Mouse (Mus musculus): ENCODE measurements around the gene Aurkb. TPM values are rescaled to one million over a fixed set of nuclear protein-coding genes. Genes with fewer than 3 reads are reported as not detected.

Gene Aurkb
- total RNA-seq, 1 experiment from 2014 or later = 69.2 TPM

DNA sequence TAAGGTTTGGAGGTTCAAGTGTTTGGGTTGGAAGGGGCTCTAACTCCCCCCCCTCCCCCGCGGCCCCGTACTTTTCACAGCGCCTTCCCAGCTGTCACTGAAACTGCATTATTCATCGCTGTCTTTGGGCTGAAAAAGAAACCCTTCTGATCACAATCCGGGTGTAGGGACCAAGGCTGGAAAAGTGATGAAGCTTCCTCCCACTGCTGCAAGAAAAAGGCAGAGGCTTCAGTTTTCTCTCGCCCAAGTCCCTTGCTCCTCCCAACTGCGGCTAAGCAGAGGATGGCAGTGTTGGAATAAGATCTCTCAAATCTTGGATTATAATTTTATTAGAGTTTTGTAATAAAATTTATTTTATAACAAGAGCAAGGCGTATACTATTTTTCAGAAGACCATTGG, 27.2 kb downstream of the Aurkb start:
- ATAC-seq (replicated peaks in 1 of 2; ENCODE audit: insufficient read depth in 1 of 2, low FRiP score in 2 of 2, low TSS enrichment in 1 of 2, low read depth in 1 of 2, poor library complexity in 2 of 2, severe bottlenecking in 2 of 2) = no peak

DNA sequence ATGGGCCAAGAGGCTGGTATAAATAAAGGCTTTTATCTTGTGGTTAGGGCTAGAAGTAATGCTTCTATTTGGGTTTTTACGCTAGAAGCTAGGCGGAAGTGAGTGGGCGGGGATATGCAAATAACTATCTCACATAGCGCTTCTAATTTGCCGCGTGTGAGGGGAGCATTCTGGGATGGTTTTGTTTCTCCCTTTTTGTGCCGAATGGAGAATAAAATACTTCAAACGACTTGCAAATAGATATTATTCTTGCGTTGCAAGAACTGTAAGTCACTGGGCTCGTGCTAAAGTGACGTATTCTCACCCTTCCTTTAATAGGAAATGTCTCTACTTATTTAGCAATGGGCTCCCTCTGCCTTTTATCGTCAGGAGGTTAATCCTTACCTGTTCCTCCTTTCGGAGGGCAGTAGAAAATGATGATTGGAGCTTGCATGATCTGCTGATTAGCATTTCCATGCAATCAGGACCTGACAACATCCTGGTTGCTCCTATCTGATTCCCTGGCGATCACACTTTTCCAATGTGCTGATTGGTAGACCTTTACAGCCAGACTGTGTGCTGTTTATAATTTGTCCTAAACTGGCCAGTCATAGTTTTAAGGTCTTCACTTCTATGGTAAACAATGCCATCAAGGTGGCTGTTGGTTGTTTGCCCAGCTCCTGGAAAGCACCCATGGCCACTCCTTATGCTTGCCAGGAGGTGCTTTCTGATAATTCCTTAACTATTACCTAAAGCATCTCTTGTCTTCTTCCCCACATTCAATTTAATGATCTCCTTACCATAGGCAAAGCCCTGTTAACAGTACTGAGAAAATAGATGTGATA, 27.8 kb downstream of the Aurkb start:
- ATAC-seq (replicated peaks in 1 of 2; ENCODE audit: insufficient read depth in 1 of 2, low FRiP score in 2 of 2, low TSS enrichment in 1 of 2, low read depth in 1 of 2, poor library complexity in 2 of 2, severe bottlenecking in 2 of 2) = peak; percentile 75 to 83

DNA sequence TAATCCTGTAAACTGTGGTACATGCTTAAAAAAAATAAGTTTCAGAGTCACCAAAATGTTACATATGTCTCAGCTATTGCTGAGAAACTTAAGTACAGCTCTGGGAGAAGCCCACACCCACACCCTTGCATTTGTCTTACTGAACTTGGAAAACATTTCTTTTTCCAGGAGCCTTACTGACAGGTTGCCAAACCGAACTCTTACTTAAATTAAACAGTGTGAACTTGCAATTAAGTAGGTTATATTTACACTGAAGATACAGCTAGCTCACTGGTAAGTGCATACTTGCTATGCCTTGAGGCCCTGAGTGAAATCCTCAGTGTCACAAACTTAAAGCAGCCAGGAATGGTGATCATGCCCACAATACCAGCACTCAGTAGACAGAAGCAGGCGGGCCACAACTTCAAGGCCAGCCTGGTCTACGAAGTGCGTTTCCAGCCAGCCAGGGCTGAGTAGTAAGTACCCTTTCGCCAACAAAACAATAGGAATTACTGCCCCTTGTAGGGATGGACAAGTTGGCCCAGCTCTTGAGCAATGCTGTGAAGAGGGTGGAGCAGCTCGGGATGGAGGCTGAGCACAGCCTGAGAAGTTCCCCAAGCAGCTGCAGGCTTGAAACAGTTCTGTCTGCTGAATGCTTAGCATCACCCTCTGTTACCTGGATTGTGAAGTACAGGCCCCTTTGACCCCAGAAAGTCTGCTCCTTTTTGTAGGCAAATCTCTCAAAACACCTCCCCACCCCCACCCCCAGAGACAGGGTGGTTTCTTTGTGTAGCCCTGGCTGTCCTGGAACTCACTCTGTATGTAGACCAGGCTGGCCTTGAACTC, 28.7 kb downstream of the Aurkb start:
- peak in 1 of 2 experiments; percentile 14; a peak in 1 of 4 replicates for ATAC-seq (replicated peaks in 1 of 2; ENCODE audit: insufficient read depth in 1 of 2, low FRiP score in 2 of 2, low TSS enrichment in 1 of 2, low read depth in 1 of 2, poor library complexity in 2 of 2, severe bottlenecking in 2 of 2)

DNA sequence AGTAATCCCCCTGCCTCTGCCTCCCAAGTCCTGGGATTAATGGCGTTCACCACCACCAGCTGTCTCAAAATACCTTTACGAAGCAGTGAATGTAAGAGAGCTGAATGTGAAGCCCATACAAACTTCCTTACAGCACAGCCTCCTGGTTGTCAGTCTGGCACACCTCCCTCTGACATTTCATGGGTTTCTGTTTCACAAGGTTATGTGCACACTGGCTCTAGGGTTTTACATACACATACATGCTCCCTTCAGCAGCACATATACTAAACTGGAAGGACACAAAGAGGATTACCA, 29.3 kb downstream of the Aurkb start:
- no peak for ATAC-seq (replicated peaks in 1 of 2; ENCODE audit: insufficient read depth in 1 of 2, low FRiP score in 2 of 2, low TSS enrichment in 1 of 2, low read depth in 1 of 2, poor library complexity in 2 of 2, severe bottlenecking in 2 of 2)

DNA sequence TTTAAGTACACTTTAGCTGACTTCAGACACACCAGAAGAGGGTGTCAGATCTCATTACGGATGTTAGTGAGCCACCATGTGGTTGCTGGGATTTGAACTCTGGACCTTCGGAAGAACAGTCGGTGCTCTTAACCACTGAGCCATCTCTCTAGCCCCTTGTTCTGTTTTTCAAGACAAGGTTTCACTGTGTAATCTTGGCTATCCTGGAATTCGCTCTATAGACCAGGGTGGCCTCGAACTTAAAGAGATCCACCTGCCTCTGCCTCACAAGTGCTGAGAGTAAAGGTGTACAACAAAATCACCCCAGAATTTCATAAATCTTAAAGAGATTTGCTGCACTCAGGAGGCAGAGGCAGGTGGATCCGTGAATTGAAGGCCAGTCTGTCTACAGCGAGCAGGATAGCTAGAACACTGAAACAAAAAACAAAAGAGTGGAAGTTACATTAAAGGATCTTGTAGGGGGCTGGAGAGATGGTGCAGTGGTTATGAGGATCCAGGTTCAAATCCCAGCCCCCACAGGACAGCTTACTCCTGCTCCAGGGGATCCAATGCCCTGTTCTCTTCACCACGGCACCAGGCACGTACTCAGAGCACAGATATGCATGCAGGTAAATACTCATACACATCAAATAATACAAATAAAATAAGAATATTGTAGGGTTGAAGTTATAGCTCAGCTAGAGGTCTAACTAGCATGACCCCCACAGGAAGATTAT, 30.5 kb downstream of the Aurkb start:
- no peak for ATAC-seq (replicated peaks in 1 of 2; ENCODE audit: insufficient read depth in 1 of 2, low FRiP score in 2 of 2, low TSS enrichment in 1 of 2, low read depth in 1 of 2, poor library complexity in 2 of 2, severe bottlenecking in 2 of 2)

DNA sequence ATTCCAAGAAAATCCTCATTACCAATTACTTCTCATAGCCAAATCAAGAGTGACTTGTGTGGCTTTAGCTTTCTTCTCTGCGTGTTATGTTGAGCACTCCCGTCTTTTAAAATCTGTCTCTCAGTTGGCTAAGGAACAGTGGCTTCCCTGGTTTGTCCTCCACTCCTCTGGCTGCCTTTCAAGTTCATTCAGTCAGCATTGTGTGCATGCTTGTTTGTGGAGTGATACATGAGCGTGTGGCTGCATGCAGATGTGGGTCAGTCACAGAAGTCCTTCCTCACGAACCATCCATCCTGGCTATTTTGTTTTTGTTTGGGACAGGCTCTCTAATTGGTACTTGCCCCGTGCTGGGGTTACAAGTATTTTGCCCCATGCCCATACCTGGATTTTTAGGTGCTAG, 31.1 kb downstream of the Aurkb start:
- ATAC-seq (replicated peaks in 1 of 2; ENCODE audit: insufficient read depth in 1 of 2, low FRiP score in 2 of 2, low TSS enrichment in 1 of 2, low read depth in 1 of 2, poor library complexity in 2 of 2, severe bottlenecking in 2 of 2) = no peak

DNA sequence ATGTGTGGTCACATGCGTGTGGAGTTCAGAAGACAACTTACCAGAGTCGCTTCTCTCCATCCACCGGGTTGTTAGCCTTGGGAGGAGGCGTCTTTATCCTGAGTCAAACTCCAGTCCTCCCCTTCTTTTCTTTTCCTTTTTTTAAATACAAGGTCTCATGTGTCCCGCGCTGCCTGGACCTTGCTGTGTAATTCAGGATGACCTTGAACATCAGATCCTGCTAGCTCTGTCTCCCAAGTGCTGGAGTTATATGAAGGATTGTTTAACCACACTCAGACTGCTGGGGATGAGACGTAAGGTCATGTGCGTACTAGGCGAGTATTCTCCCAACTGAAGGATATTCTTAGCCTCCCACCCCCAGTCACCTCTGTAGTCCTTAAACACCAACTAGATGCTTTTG, 31.9 kb downstream of the Aurkb start:
- ATAC-seq (replicated peaks in 1 of 2; ENCODE audit: insufficient read depth in 1 of 2, low FRiP score in 2 of 2, low TSS enrichment in 1 of 2, low read depth in 1 of 2, poor library complexity in 2 of 2, severe bottlenecking in 2 of 2) = no peak

DNA sequence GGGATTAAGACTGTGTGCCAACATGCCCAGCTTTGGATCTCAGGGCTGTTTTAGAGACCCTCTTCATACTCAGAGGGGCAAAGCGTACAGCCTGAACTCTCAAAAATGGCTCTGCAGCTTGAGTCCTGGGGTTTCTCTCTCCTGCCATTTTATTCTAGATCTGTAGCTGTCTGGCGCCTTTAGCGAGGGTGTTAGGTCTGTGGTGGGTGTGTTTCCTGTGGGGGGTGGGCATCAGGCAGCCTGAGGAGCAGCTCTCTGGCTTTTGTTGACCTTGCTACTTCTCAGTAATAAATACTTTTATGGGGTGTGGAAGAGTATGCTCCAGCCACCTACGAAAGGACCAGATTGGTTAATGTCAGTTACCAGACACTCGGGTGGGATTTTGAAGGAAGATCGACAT, 32.6 kb downstream of the Aurkb start:
- no peak for ATAC-seq (replicated peaks in 1 of 2; ENCODE audit: insufficient read depth in 1 of 2, low FRiP score in 2 of 2, low TSS enrichment in 1 of 2, low read depth in 1 of 2, poor library complexity in 2 of 2, severe bottlenecking in 2 of 2)

DNA sequence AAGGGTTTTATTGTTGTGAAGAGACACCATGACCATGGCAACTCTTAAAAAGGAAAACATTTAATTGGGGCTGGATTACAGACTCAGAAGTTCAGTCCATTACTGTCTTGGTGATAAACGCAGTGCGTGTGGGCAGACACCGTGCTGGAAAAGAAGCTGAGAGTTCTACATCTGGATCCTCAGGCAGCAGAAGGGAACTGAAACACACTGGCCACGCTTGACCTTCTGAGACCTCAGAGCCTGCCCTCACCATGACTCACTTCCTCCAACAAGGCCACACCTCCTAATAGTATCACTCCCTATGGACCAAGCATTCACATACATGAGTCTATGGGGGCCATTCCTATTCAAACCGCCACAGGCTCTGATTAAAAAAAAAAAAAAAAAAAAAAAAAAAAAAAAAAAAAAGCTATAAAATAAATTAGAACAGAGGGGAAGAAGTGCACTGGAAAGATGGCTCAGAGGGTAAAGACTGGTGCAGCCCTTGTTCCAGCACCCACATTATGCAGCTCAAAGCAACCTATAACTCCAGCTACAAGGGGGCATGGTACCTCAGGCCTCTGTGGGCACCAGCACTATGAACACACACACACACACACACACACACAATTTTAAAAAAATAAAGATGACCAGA, 33.5 kb downstream of the Aurkb start:
- ATAC-seq (replicated peaks in 1 of 2; ENCODE audit: insufficient read depth in 1 of 2, low FRiP score in 2 of 2, low TSS enrichment in 1 of 2, low read depth in 1 of 2, poor library complexity in 2 of 2, severe bottlenecking in 2 of 2) = no peak

DNA sequence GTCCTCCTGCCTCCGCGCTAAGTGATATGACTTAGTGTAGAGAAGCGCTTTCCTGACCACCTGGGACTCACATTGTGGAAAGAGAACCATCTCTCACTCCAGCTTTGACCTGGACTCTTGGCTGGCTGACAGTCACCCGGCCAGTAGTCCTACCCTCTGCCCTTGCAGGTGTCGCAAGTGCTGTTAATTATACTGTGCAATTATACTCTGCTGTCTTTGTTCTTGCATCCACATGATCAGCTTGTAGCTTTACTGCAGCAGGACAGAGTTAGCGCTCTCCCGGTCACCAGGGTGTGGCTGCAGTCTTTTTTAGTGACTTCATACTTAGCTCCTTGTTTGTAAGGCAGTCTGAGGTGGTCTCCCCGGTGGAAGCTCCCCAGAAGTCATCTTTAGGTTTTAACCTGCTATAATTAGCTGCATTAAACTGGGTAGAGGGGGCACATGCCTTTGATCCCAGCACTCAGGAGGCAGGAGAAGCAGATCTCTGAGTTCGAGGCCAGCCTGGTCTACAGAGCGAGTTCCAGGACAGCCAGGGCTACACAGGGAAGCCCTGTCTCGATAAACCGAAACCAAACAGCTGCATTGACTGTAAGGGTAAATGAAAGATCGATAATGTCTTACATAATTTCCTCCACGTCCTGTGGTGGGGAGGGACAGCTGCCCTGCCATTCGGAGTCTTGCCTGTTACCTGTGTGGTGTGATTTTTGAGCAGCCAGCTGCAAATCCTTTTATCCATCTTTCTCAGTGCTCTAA, 34.8 kb downstream of the Aurkb start:
- ATAC-seq (replicated peaks in 1 of 2; ENCODE audit: insufficient read depth in 1 of 2, low FRiP score in 2 of 2, low TSS enrichment in 1 of 2, low read depth in 1 of 2, poor library complexity in 2 of 2, severe bottlenecking in 2 of 2) = no peak

DNA sequence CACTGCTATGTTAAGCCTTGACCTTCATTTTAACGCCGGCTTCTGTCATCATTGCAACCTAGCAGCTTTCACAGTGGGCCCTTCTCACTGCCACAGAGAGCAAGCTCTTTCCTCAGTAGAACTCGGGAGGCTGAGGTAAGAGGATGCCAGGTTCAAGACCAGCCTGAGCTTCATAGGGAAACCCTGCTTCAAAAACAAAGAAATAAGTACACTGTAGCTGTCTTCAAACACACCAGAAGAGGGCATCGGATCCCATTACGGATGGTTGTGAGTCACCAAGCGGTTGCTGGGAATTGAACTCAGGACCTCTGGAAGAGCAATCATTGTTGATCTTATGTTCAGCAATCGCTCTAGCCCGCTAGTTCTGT, 35.4 kb downstream of the Aurkb start:
- ATAC-seq (replicated peaks in 1 of 2; ENCODE audit: insufficient read depth in 1 of 2, low FRiP score in 2 of 2, low TSS enrichment in 1 of 2, low read depth in 1 of 2, poor library complexity in 2 of 2, severe bottlenecking in 2 of 2) = no peak

DNA sequence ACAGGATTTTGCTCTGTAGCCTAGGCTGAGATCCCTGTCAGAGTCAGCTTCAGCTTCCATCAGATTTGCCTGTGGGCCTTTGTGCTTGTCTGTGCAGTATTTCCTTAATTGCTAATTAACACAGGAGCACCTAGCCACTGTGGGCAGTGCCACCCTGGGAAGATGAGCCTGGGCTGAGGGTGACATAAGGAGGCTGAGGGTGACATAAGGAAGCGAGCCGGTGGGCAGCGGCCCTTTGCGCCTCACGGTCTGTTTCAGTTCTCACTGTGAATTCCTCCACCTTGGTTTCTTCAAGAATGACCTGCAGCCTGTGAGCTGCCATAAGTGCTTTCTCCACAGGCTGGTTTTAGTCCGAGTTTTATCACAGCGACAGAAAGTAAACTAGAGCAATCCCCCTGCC, 36.2 kb downstream of the Aurkb start:
- ATAC-seq (replicated peaks in 1 of 2; ENCODE audit: insufficient read depth in 1 of 2, low FRiP score in 2 of 2, low TSS enrichment in 1 of 2, low read depth in 1 of 2, poor library complexity in 2 of 2, severe bottlenecking in 2 of 2) = no peak

DNA sequence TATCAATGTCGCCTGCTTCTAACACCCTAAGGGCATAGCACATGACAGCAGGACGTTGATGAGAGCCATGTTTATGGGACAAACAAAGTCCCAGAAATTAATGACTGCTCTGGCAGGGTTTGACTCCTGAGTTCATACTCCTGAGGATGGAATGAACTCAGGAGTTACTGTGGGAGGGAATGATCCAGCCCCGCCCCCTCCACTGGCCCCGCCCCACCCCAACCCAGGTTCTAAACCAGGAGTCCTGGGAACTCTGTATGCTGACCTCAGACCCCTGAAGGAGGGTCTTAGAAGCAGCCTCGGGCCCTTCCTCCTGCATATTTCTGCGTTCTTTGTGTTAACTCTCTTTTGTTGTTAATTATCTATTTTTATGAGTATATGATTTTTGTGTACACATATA, 40.2 kb downstream of the Aurkb start:
- ATAC-seq (replicated peaks in 1 of 2; ENCODE audit: insufficient read depth in 1 of 2, low FRiP score in 2 of 2, low TSS enrichment in 1 of 2, low read depth in 1 of 2, poor library complexity in 2 of 2, severe bottlenecking in 2 of 2) = no peak

DNA sequence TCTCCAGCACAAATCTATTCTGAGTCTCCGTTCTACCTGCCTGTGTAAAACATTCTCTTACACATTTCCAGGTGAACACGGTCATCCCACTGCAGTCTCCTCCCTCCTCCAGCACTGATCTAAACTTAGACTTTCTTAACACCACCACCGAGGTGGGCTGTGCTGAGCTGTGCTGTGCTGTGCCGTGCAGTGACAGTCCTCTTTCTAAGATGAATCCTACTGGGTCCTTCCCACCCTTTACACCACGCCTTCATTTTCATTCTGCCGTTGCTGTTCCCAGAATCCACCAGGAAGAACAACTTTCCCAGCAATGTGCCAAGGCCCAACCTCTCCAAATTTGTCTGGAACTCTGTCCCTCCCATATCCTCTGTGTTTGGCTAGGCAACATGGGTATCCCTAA, 40.9 kb downstream of the Aurkb start:
- no peak for ATAC-seq (replicated peaks in 1 of 2; ENCODE audit: insufficient read depth in 1 of 2, low FRiP score in 2 of 2, low TSS enrichment in 1 of 2, low read depth in 1 of 2, poor library complexity in 2 of 2, severe bottlenecking in 2 of 2)

DNA sequence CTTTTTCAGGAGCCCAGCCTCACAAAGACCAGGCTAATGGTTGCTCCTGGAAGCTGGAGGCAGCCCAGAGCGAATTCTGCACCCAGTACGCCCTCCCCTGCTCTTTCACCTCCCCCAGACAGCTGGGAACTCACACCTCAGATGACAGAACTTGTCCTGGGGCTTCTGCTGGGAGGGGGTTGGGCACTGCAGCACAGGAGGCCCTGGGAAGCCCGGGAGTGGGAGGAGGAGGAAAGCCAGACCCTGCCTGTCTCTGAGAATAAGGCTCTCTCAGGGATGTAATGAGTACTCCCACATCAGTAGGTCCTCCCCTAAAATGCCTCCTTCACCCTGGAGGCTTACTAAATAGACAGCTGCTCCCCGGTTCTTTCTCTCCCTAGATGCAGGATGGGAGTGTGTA, 41.6 kb downstream of the Aurkb start:
- ATAC-seq (replicated peaks in 1 of 2; ENCODE audit: insufficient read depth in 1 of 2, low FRiP score in 2 of 2, low TSS enrichment in 1 of 2, low read depth in 1 of 2, poor library complexity in 2 of 2, severe bottlenecking in 2 of 2) = no peak

DNA sequence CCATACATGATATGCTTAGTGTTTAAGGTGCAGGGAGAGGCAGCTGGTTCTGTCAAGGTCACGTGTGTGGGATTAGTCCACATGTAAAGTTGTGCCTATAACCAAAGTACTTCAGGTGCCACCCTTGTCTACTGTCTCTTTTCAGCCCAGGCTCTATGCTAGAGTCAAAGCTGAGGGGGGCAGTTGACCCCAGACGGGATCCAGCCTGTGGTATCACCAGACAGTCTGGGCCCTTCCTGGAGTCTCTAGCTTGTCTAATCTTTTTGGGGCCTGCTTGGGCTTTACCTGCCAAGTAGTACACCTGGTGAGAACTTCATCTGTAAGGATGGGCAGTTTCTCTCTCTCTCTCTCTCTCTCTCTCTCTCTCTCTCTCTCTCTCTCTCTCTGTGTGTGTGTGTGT, 42.1 kb downstream of the Aurkb start:
- ATAC-seq (replicated peaks in 1 of 2; ENCODE audit: insufficient read depth in 1 of 2, low FRiP score in 2 of 2, low TSS enrichment in 1 of 2, low read depth in 1 of 2, poor library complexity in 2 of 2, severe bottlenecking in 2 of 2) = no peak

DNA sequence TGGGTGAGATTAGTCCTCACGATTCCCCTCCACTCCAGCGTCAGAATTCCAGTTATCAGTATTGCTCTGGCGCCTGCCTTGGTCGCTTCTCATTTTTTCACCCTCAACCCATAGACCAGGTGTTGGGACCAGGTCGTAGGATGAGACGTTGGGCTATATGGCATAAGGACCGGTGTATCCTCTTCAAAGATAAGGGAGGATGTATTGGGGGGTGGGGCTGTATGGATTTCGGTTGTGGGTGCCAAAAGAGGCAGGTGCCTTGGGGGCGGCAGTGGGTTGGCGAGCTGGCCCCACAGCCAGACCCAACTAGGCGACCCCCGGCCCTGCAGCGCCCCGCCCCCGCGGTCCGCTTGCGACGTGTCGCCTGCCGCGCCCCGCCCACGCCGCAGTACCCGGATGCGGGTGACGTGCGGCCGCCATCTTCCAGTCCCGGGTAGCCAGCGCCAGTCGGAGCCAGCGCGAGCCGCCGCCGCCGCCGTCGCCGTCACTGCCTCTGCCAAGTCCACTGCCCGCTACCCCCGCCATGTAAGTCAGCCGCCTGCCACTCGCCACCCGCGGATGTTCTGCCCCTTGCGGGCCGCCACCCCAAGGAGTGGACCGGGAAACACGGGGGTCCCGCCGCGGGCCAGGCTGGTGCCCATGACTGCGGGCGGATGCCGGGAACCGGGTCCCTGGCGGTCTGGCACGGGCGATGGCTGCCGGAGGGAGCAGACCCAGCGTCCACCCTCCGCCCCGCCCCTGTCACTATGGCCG, 42.8 kb downstream of the Aurkb start, which contains the start of gene Vamp2:
Vamp2 (plus strand) TSS at position 388 of the 753 bp plus-strand sequence.
- peak; percentile 44 to 68; a peak in 3 of 4 replicates for ATAC-seq (replicated peaks in 1 of 2; ENCODE audit: insufficient read depth in 1 of 2, low FRiP score in 2 of 2, low TSS enrichment in 1 of 2, low read depth in 1 of 2, poor library complexity in 2 of 2, severe bottlenecking in 2 of 2)
